Mouse (Mus musculus) ES-E14 (cell line): Measurements from ENCODE around the gene Apeh. TPM values are rescaled to one million over a fixed set of nuclear protein-coding genes. Genes with fewer than 3 reads are reported as not detected.
A peak's percentile ranks its signal among the peaks of the same experiment; 100 is the strongest.

ENCODE experiments used
- DNase-seq: peaks from one replicate; pipeline ENCODE4 v3.0.0-alpha.2; 2013; ENCODE audit warnings: low read depth, low spot score
- H3K27ac ChIP-seq: 2 replicates; pipeline ENCODE4 v1.5.1; 2012; ENCODE audit warnings: low read depth, mild to moderate bottlenecking, low read length, moderate library complexity, mixed read lengths; ENCODE audit not compliant: poor library complexity, insufficient read depth, severe bottlenecking
- H3K36me3 ChIP-seq: 2 replicates; pipeline ENCODE4 v1.6.1; 2012; ENCODE audit warnings: mild to moderate bottlenecking, low read length, moderate library complexity, mixed read lengths; ENCODE audit not compliant: control insufficient read depth, poor library complexity, insufficient read depth, severe bottlenecking
- H3K4me1 ChIP-seq, 2 experiments: fragments of 150-350 bp in 1 of 2; sonication (generic) in 1 of 2; 2 replicates each; pipeline ENCODE4 v1.6.1; 2012; ENCODE audit warnings: low read length in 2 of 2, mild to moderate bottlenecking in 1 of 2, mixed read lengths in 1 of 2; ENCODE audit not compliant: control insufficient read depth in 2 of 2, insufficient read depth in 2 of 2, poor library complexity in 1 of 2
- H3K4me3 ChIP-seq, 2 experiments: fragments of 150-350 bp in 1 of 2; sonication (generic) in 1 of 2; 2 replicates each; pipeline ENCODE4 v1.5.1; 2012; ENCODE audit warnings: low read length in 2 of 2, low read depth in 1 of 2, mild to moderate bottlenecking in 1 of 2, mixed read lengths in 1 of 2; ENCODE audit not compliant: insufficient read depth in 1 of 2, poor library complexity in 1 of 2, severe bottlenecking in 1 of 2
- H3K9ac ChIP-seq: 2 replicates; pipeline ENCODE4 v1.6.1; 2012; ENCODE audit warnings: low read depth, mild to moderate bottlenecking, low read length, mixed read lengths; ENCODE audit not compliant: poor library complexity, insufficient read depth, severe bottlenecking
- H3K9me3 ChIP-seq: fragments of 150-350 bp; sonication (generic); 2 replicates; pipeline ENCODE4 v1.6.1; 2012; ENCODE audit warnings: low read depth, mild to moderate bottlenecking, low read length; ENCODE audit not compliant: control insufficient read depth, insufficient read depth
- CHD2 ChIP-seq: IDR thresholded peaks from 2 replicates; pipeline ENCODE4 v1.6.1; 2014; ENCODE audit warnings: mild to moderate bottlenecking, low read depth, low read length, inconsistent platforms
- HCFC1 ChIP-seq: IDR thresholded peaks from 2 replicates; pipeline ENCODE4 v1.6.1; 2012; ENCODE audit warnings: low read length, inconsistent platforms, borderline replicate concordance; ENCODE audit not compliant: insufficient read depth
- MAFK ChIP-seq: IDR thresholded peaks from 2 replicates; pipeline ENCODE4 v1.6.1; 2014; ENCODE audit warnings: mild to moderate bottlenecking, low read depth, low read length, inconsistent platforms; ENCODE audit not compliant: insufficient read depth
- ZC3H11A ChIP-seq: IDR thresholded peaks from 2 replicates; pipeline ENCODE4 v1.6.1; 2012; ENCODE audit warnings: low read depth, mild to moderate bottlenecking, inconsistent platforms, low read length, borderline replicate concordance
- ZNF384 ChIP-seq: IDR thresholded peaks from 2 replicates; pipeline ENCODE4 v1.6.1; 2012; ENCODE audit warnings: low read depth, low read length, inconsistent platforms
- in situ Hi-C, 2 experiments: fragments of 600-800 bp; cut with MboI; formaldehyde crosslinking; loops; one replicate each; pipeline ENCODE4 v1.15.1; 2025; ENCODE audit warnings: low sequenced_read_pairs in 2 of 2, inconsistent platforms in 1 of 2; ENCODE audit not compliant: unreplicated experiment in 2 of 2
- total RNA-seq: library from RNA; depleted of rRNA; stranded (reverse); fragments of 300-350 nt; gene quantifications from 2 replicates; pipeline ENCODE4 v1.2.3, GENCODE M21; 2012

Gene Apeh
- total RNA-seq, 1 experiment: 37.3 TPM

DNA sequence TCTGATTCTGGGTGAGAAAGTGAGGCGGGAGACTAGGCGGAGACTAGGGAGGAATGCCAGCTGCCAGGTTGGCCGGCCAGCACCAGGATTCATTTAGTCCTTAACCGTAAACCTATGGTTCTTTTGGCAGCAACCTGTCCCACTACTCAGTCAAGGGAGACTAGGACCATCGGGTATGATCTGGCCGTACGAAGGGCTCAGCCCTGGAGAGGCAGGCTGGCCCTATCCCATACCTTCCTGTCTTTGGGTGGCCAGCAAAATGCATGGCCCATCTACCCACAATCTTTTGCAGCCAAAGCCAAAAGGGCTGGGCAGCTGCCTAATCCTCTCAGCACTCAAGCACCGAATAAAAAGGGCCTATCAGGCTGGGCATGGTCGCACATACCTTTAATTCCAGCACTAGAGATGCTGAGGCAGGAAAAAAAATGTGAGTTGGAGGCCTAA is 21.9 kb downstream of the Apeh start:
- H3K36me3 ChIP-seq: peaks cover 10% of the 10 kb centered on the region; the same call in 1 of the 2 replicates
- H3K27ac ChIP-seq: no peak overlapping the region
- no peak overlapping the region for H3K9ac ChIP-seq
- no peaks in the 10 kb centered on the region for H3K9me3 ChIP-seq
- no peaks in the 10 kb centered on the region for H3K4me1 ChIP-seq
- TF ChIP-seq MAFK (no peak), ZNF384 (no peak), ZC3H11A (no peak), HCFC1 (no peak)
- no peak overlapping the region for H3K4me3 ChIP-seq
- in situ Hi-C loops: no loop called here
- DNase-seq: no peak

DNA sequence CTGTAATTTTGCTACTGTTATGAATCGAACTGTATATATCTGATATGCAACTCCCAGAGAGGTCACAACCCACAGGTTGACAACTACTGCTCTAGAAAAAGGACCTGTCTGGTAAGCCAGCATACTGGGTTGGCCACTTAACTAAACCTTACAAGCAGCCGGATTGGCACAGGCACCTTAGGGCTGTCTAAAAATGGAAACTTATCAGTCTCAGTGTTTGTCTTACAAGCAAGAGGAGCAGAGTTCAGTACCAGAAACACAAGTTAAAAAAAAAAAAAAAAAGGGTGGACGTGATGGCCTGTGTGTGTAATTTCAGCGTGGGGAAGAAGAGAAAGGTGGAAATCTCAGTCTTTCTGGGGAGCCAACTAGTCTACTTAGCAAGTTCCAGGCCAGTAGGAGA is 22.6 kb downstream of the Apeh start:
- Histone ChIP-seq H3K9ac (no peak overlapping the region), H3K36me3 (peaks cover 10% of the 10 kb centered on the region; the same call in 1 of the 2 replicates), H3K27ac (no peak overlapping the region), H3K4me1 (no peaks in the 10 kb centered on the region), H3K9me3 (no peaks in the 10 kb centered on the region), H3K4me3 (no peak overlapping the region)
- no peak for DNase-seq
- TF ChIP-seq ZC3H11A (no peak), HCFC1 (no peak), ZNF384 (no peak), CHD2 (no peak), MAFK (no peak)
- in situ Hi-C loops: no loop called here

DNA sequence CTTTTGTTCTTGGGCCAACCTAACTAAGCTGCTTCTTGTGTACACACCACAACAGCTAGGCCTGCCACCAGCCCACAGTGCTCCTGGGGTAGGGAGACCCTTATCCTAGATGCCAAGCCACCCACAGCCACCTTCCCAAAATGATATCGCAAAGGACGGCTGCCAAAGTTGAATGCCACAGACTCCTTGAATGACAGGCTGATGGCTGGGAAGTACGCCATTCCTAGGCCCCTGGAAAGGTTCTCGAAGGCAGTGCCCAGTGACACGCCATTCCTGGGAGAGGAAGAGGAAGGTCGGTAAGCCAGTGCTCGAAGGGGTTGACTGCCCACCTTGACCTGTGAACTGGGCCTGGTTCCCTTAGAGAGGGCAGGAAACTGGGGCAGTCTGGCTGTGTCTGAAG is 24.9 kb downstream of the Apeh start:
- Histone ChIP-seq H3K27ac (no peak overlapping the region), H3K9me3 (no peaks in the 10 kb centered on the region), H3K9ac (no peak overlapping the region), H3K4me3 (no peak overlapping the region), H3K4me1 (no peaks in the 10 kb centered on the region), H3K36me3 (peaks cover 10% of the 10 kb centered on the region; the same call in 1 of the 2 replicates)
- DNase-seq: no peak
- in situ Hi-C loops: loop anchor here in 1 of 2 experiments (5.0 kb wide), 1 partner anchor 167 kb away; no protein-coding TSS in a partner anchor
- TF ChIP-seq HCFC1 (no peak), CHD2 (no peak), MAFK (no peak), ZC3H11A (no peak), ZNF384 (no peak)

DNA sequence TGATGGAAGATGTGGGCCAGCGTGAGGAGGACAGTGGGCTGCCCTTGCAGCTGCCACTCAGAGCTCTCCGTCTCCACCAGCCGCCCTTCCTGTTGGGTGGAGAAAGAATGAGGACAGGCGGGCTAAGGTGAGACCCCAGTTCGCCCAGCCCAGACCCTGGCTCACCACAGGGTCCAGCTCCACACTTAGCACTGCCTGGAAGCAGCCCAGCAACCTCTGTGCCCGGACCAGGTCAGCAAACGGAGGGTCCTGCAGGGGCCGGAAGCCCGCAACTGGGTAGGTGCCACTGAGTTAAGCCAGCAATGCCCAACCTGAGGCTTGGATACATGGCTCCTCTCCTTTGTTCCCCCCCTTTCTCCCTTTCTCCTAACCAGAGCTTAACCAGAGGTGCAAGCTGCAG is 25.4 kb downstream of the Apeh start:
- DNase-seq: no peak
- H3K27ac ChIP-seq: no peak overlapping the region
- H3K4me1 ChIP-seq: no peaks in the 10 kb centered on the region
- TF ChIP-seq CHD2: no peak
- TF ChIP-seq ZNF384: no peak
- no peak for TF ChIP-seq HCFC1
- TF ChIP-seq ZC3H11A: no peak
- no peak for TF ChIP-seq MAFK
- peaks cover 11% of the 10 kb centered on the region; the same call in 1 of the 2 replicates for H3K36me3 ChIP-seq
- in situ Hi-C loops: loop anchor here in 1 of 2 experiments (5.0 kb wide), 1 partner anchor 167 kb away; no protein-coding TSS in a partner anchor
- H3K4me3 ChIP-seq: no peak overlapping the region
- no peaks in the 10 kb centered on the region for H3K9me3 ChIP-seq
- no peak overlapping the region for H3K9ac ChIP-seq

DNA sequence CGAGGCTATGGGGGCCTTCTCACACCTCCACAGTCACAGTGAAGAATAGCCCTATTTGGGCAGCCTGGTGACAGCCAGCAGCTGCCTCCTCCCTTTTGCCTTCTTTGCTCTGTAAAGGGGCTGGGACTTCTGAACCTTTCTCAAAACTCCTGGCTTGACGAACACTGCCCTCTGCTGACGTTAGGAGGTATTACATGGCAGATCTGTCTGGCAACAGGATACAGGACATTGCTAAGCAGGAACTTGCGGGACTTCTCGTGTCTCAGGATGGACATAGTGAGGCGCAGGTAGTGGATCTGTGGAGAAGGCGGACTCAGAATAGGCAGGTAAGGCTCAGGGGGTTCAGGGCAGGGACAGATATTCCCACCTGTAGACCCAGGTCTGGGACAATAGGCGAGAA is 26.5 kb downstream of the Apeh start:
- DNase-seq: peak; percentile 85
- no peak overlapping the region for H3K9ac ChIP-seq
- H3K27ac ChIP-seq: no peak overlapping the region
- H3K4me3 ChIP-seq: no peak overlapping the region
- no peaks in the 10 kb centered on the region for H3K4me1 ChIP-seq
- in situ Hi-C loops: loop anchor here in 1 of 2 experiments (5.0 kb wide), 1 partner anchor 166 kb away; no protein-coding TSS in a partner anchor
- peaks cover 13% of the 10 kb centered on the region; the same call in 1 of the 2 replicates for H3K36me3 ChIP-seq
- H3K9me3 ChIP-seq: no peaks in the 10 kb centered on the region
- TF ChIP-seq ZNF384 (no peak), ZC3H11A (peak; percentile 44; the same call in 1 of the 2 replicates), HCFC1 (no peak)
